Mouse (Mus musculus) olfactory bulb, adult 2 months (tissue): ENCODE results near the gene Snx20. TPM values are rescaled to one million over a fixed set of nuclear protein-coding genes. Genes with fewer than 3 reads are reported as not detected.

Experiments
- H3K27ac ChIP-seq: fragments of 200-500 bp; 2 replicates; pipeline ENCODE4 v1.5.1; 2012; ENCODE audit warnings: low read depth, low read length; ENCODE audit not compliant: insufficient read depth
- H3K4me1 ChIP-seq: fragments of 200-500 bp; 2 replicates; pipeline ENCODE4 v1.6.1; 2012; ENCODE audit warnings: low read length; ENCODE audit not compliant: control insufficient read depth, insufficient read depth
- H3K4me3 ChIP-seq: fragments of 200-500 bp; 2 replicates; pipeline ENCODE4 v1.5.1; 2012; ENCODE audit warnings: mild to moderate bottlenecking, low read depth, low read length, moderate library complexity; ENCODE audit not compliant: insufficient read depth
- CTCF ChIP-seq: fragments of 200-500 bp; IDR thresholded peaks from 2 replicates; pipeline ENCODE4 v1.5.1; 2012; ENCODE audit warnings: low read depth, mild to moderate bottlenecking, low read length, moderate library complexity; ENCODE audit not compliant: insufficient read depth
- POLR2A ChIP-seq: fragments of 200-500 bp; IDR thresholded peaks from 2 replicates; pipeline ENCODE4 v1.6.1; 2012; ENCODE audit warnings: mild to moderate bottlenecking, low read depth, low read length, moderate library complexity; ENCODE audit not compliant: insufficient read depth
- WGBS: fragments of 180-500 bp; shearing (Covaris S2); methylation state at CpG from one replicate; pipeline ENCODE4 v1.1.7; 2018; 5-methylcytosine and 5-hydroxymethylcytosine counted together
- polyA plus RNA-seq: library from polyadenylated mRNA; stranded (reverse); fragments of >200 nt; gene quantifications from 2 replicates; pipeline ENCODE4 v1.2.4, GENCODE M21; 2012; ENCODE audit warnings: low replicate concordance; ENCODE audit not compliant: missing spikeins, insufficient read depth, insufficient read length

Snx20 gene
- polyA plus RNA-seq, 1 experiment: not detected

DNA sequence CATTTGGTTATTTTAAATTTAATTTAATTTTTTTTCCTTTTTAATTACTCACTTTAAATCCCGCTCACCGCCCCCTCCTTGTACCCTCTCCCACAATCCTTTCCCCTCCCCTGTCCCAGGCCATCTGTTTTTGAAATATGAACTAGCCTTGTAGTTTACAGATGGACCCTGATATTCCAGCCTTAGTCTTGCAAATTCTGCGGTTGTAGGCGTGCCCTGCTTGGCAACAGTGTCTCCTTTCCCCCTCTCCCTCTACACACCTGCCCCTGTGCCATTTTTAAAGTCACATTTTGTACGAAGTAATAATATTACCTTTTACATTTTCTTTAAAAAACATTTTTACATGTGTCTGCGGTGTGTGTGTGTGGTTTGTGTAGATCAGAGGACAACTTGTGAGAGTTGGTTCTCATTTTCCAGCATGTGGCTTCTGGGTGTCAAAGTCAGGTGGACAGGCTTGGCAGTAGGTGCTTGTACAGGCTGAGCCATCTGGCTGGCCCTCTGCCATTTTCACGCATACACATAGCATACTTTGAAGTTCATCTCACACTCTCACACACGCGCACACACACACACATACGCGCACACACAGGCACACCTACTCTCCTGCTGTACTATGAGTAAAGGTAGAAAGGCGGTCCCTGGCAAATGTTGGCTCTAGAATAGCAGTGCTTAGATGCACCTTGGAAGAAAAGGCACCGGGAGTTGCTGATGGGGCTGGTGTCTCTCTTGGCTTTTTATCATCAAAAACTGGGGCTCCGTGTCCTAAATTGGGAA is 7.7 kb downstream of the Snx20 start:
- peak overlapping the region; percentile 48; the same call in 1 of the 2 replicates for H3K4me3 ChIP-seq

DNA sequence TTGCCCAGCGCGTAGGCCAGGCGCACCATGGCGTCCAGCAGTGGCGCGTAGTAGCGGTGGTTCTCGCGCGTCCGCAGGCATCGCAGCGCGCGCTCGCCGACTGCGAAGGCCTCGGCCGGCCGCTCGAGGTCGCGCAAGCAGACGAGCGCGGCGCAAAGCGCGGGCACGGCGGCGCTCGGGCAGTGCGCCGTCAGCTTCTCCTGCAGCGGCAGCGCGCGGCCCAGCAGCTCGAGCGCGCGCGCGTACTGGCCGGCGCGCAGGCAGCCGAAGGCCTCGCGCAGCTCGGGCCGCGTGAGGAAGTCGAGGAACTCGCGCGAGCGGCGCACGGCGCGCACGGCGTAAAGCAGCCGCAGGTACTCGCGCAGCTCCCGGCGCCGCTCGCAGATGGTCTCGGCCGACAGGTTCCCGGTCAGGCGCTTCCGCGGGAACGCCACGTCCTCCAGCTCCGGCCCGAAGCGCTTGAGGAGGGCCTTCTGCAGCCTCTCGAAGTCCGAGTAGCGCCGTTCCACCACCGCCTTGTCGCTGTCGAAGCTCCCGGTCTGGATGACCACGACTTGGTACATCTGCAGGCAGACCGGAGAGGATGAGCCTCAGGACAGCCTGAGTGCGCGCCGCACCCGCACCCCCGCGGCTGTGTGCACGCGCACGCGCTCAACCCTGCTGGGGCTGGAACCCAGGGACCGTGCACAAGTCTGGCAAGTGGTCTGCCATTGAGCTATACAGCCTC is 8.5 kb downstream of the Snx20 start:
- peaks cover 9% of the 10 kb centered on the region; the same call in 1 of the 2 replicates for H3K4me1 ChIP-seq
- H3K4me3 ChIP-seq: peak overlapping the region; percentile 48
- WGBS: 7% methylated on average over 105 of the region's 105 CpGs
- no peak for TF ChIP-seq CTCF
- peak; percentile 88 for TF ChIP-seq POLR2A
- H3K27ac ChIP-seq: peak overlapping the region; percentile 28; the same call in 1 of the 2 replicates

More for the DNA sequence above, 7.7 kb downstream of the Snx20 start:
- Histone ChIP-seq H3K27ac (no peak overlapping the region), H3K4me1 (peaks cover 9% of the 10 kb centered on the region; the same call in 1 of the 2 replicates)
- 71% methylated on average over 14 of the region's 14 CpGs for WGBS
- no peak for TF ChIP-seq POLR2A
- TF ChIP-seq CTCF: no peak

DNA sequence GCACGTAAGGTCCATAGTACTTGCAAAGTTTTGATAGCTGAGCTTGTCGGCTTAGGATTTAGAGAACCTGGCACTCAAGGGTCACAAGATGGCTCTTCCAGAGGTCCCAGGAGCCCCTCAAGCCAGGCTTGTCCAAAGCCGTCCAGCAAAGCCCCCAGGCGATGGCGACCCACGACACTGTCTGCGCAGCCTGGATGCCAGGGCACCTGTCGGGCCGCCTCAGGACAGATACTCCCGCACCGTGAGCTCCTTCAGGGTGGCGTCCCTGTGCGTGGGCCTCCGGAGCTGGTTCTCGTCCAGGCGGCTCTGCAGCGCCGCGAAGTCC is 9.0 kb downstream of the Snx20 start:
- 14% methylated on average over 19 of the region's 19 CpGs for WGBS
- H3K27ac ChIP-seq: no peak overlapping the region
- TF ChIP-seq CTCF (no peak), POLR2A (no peak; the same call in 1 of the 2 replicates)

DNA sequence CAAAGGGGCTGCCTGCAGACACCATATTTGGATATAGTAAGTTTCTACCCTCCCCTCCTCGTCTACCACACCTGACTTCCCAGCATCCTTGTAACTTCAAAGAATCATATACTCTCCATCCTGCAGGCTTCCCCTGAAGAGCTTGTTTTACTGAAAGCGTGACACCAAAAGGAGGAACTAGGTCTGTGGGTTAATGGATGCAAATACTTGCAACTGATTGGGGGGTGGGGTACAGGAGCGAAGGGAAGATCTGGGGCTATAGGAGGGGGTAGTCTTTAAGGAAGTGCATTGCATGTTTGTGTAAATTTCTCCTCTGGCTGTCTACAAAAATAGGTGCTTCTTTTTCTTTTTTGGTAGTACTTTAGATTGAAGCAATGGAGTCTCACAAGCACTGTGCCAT is 9.5 kb downstream of the Snx20 start:
- H3K27ac ChIP-seq: no peak overlapping the region
- TF ChIP-seq CTCF (no peak), POLR2A (no peak)
- 87% methylated on average over 3 of the region's 3 CpGs for WGBS

More for the DNA sequence above, 9.0 kb downstream of the Snx20 start:
- peak overlapping the region; percentile 48 for H3K4me3 ChIP-seq
- peaks cover 9% of the 10 kb centered on the region; the same call in 1 of the 2 replicates for H3K4me1 ChIP-seq

DNA sequence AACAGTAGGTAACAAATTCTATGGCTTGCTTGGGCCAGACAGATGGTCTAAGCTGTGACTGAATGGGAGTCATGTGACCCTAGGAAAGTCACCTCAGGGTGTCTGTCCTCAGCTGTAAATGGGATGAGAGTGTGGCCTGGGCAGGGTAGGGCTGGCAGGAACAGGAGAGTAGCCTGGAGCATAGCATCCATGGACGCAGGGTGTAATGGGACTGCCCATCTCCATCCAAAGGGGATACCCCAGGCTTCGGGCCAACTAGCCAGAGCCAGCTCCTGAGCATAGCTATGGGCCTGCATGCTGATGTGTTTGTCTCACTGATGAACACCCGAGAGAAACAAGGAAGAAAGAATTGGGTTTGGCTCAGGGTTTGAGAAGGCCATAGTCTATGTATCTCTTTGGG is 11.7 kb downstream of the Snx20 start:
- TF ChIP-seq CTCF: no peak
- TF ChIP-seq POLR2A: no peak
- Histone ChIP-seq H3K27ac (no peak overlapping the region), H3K4me1 (peaks cover 9% of the 10 kb centered on the region; the same call in 1 of the 2 replicates), H3K4me3 (no peak overlapping the region)
- 76% methylated on average over 3 of the region's 3 CpGs for WGBS

More for the DNA sequence above, 9.5 kb downstream of the Snx20 start:
- peaks cover 9% of the 10 kb centered on the region; the same call in 1 of the 2 replicates for H3K4me1 ChIP-seq
- no peak overlapping the region for H3K4me3 ChIP-seq

DNA sequence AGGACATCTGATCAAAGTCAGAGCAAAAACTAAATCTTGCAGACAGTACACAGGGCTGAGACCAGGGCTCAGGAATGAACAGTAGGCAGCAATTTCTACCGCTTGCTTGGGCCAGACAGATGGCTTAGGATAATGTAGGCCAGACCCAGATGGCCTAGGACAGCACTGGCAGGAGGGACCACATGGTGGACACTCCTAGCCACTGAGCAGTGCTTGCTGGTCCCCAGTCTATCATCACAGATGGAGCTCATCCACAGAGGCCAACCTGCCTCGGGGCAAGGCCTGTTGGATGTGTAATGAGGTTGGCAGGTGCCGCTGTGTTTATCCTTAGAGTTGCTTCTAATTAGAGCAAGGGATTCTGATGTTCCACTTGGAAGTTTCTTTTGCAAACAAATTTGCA is 12.6 kb downstream of the Snx20 start:
- 85% methylated on average over 3 of the region's 3 CpGs for WGBS
- TF ChIP-seq POLR2A (no peak), CTCF (no peak)

DNA sequence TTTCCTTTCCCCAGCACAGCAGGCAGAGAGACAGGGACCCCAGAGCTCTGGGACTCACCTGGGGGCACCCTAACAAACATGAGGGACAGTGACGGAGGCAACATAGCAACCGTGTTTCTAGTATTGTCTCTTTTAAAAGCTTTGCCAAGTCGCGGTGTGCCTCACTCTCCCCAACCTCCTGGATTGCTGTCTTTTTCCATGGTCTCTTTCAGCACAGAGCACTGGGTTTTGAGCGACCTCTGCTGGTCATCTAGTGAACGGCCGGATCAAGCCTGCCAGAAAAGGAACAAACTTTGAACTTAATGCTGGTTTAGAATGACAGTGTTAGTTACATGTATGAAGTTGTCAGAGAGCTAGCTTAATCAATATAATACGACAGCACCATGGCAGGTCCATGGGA is 14.5 kb downstream of the Snx20 start:
- Histone ChIP-seq H3K27ac (no peak overlapping the region), H3K4me1 (no peaks in the 10 kb centered on the region), H3K4me3 (no peak overlapping the region)
- peak; percentile 55 for TF ChIP-seq CTCF
- no peak for TF ChIP-seq POLR2A
- under 1% methylated on average over 8 of the region's 8 CpGs for WGBS

More for the DNA sequence above, 12.6 kb downstream of the Snx20 start:
- Histone ChIP-seq H3K4me1 (peaks cover 6% of the 10 kb centered on the region; the same call in 1 of the 2 replicates), H3K27ac (no peak overlapping the region), H3K4me3 (no peak overlapping the region)

DNA sequence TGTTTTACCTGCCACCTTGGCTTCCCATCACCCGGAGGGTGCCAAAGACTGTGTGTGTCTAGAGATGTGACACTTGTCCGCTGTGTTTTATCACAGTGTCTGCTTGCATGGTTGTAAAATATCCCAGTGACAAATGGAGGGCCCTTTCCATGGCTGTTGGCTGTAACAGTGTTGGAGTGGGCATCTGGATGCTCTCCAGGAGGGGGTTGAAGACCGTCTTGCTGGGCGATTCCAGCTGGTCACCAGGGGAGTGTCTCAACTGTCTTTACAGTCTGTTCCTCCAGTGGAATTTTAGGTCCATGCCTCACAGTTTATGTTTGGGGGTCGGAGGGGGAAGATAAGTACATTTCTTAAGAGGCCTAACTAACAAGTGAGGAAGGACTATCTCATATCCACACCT is 15.0 kb downstream of the Snx20 start:
- TF ChIP-seq POLR2A (no peak), CTCF (no peak)
- WGBS: 64% methylated on average over 5 of the region's 5 CpGs
- no peak overlapping the region for H3K4me3 ChIP-seq
- H3K27ac ChIP-seq: no peak overlapping the region
- no peaks in the 10 kb centered on the region for H3K4me1 ChIP-seq

DNA sequence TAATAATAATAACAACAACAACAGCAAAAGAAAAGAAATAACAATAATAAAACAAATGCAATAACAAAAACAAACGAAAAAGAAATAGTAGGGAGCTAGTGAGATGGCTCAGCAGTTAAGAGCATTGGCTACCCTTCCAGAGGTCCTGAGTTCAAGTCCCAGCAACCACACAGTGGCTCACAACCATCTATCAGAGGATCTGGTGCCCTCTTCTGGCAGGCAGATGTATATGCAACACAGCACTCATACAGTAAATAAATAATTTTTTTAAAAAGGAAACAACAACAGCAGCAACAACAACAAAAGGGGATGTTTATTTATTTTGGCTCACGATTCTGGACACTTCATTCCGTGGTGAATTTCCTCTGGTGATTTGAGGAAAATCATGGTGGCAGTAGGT is 16.4 kb downstream of the Snx20 start:
- TF ChIP-seq CTCF (no peak), POLR2A (no peak)
- H3K4me3 ChIP-seq: no peak overlapping the region
- WGBS: 80% methylated on average over 3 of the region's 3 CpGs
- H3K27ac ChIP-seq: no peak overlapping the region
- H3K4me1 ChIP-seq: peaks cover 3% of the 10 kb centered on the region; the same call in 1 of the 2 replicates
